Mouse (Mus musculus) thymus, postnatal 14 days (tissue): ENCODE measurements at regions not wholly inside any gene's neighbourhood (a gene's known extent, or its start where the extent isn't known, plus 50 kb on each side); places are given as distances from the start of the nearest gene placed in this dataset.

ENCODE experiments used
- DNase-seq: peaks from one replicate; pipeline ENCODE4 v3.0.0; 2021

- no peak for DNase-seq
These were observed 189.6 kb upstream of the Nrp1 start for GRCm38 (mm10) chr8:128168819-128169218.

GRCm38 (mm10) chr8:128171116-128171515, 187.3 kb upstream of the Nrp1 start:
- DNase-seq = no peak

- no peak for DNase-seq
These were observed 178.2 kb upstream of the Nrp1 start for GRCm38 (mm10) chr8:128180214-128180613.

GRCm38 (mm10) chr8:128183081-128183480, 175.3 kb upstream of the Nrp1 start:
- DNase-seq = no peak

GRCm38 (mm10) chr8:128188321-128188720, 170.1 kb upstream of the Nrp1 start:
- no peak for DNase-seq

- DNase-seq = no peak
These were observed 165.0 kb upstream of the Nrp1 start for GRCm38 (mm10) chr8:128193293-128193887.

GRCm38 (mm10) chr8:128200815-128201214, 157.6 kb upstream of the Nrp1 start:
- no peak for DNase-seq

- DNase-seq = no peak
These were observed 156.8 kb upstream of the Nrp1 start for GRCm38 (mm10) chr8:128201635-128202034.

- DNase-seq = peak; percentile 13
These were observed 156.1 kb upstream of the Nrp1 start for GRCm38 (mm10) chr8:128202158-128202886.

GRCm38 (mm10) chr8:128204803-128205202, 153.6 kb upstream of the Nrp1 start:
- no peak for DNase-seq

- no peak for DNase-seq
These were observed 151.3 kb upstream of the Nrp1 start for GRCm38 (mm10) chr8:128207138-128207537.

GRCm38 (mm10) chr8:128210761-128211160, 147.6 kb upstream of the Nrp1 start:
- no peak for DNase-seq

- no peak for DNase-seq
These were observed 146.2 kb upstream of the Nrp1 start for GRCm38 (mm10) chr8:128212223-128212622.

- DNase-seq = no peak
These were observed 144.1 kb upstream of the Nrp1 start for GRCm38 (mm10) chr8:128214256-128214655.

- DNase-seq = no peak
These were observed 139.5 kb upstream of the Nrp1 start for GRCm38 (mm10) chr8:128218886-128219285.

GRCm38 (mm10) chr8:128219539-128219938, 138.9 kb upstream of the Nrp1 start:
- no peak for DNase-seq

GRCm38 (mm10) chr8:128223092-128223491, 135.3 kb upstream of the Nrp1 start:
- no peak for DNase-seq

- DNase-seq = no peak
These were observed 134.9 kb upstream of the Nrp1 start for GRCm38 (mm10) chr8:128223522-128223921.

GRCm38 (mm10) chr8:128225123-128225522, 133.3 kb upstream of the Nrp1 start:
- no peak for DNase-seq

GRCm38 (mm10) chr8:128235071-128235470, 123.3 kb upstream of the Nrp1 start:
- DNase-seq = no peak

GRCm38 (mm10) chr8:128235527-128235926, 122.9 kb upstream of the Nrp1 start:
- DNase-seq = no peak

- DNase-seq = no peak
These were observed 122.3 kb upstream of the Nrp1 start for GRCm38 (mm10) chr8:128236097-128236496.

- DNase-seq = no peak
These were observed 119.5 kb upstream of the Nrp1 start for GRCm38 (mm10) chr8:128238948-128239347.

- no peak for DNase-seq
These were observed 118.6 kb upstream of the Nrp1 start for GRCm38 (mm10) chr8:128239783-128240182.

- DNase-seq = no peak
These were observed 117.2 kb upstream of the Nrp1 start for GRCm38 (mm10) chr8:128241200-128241599.
